Mouse (Mus musculus): ENCODE measurements around the gene Map1s.

Gene Map1s

DNA sequence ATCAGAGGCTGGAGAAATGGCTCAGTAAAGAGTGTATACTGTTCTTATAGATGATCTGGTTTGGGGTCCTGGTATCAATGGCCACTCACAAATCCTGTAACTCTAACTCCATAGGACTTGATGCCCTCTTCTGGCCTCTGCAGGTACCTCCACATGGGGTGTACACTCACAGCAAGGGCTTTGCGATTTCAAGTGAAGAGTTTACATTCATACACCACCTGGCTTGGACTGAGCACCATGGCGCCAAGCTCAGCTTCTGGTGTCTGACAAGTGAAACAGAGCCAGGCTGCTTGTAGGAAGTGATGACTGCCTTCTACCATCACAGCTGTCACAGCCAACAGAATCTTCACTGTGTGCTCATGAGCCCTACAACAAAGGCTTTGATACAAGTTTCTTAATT, 35.7 kb downstream of the Map1s start:
- DNase-seq (ENCODE audit: low read depth, low spot score): no peak

DNA sequence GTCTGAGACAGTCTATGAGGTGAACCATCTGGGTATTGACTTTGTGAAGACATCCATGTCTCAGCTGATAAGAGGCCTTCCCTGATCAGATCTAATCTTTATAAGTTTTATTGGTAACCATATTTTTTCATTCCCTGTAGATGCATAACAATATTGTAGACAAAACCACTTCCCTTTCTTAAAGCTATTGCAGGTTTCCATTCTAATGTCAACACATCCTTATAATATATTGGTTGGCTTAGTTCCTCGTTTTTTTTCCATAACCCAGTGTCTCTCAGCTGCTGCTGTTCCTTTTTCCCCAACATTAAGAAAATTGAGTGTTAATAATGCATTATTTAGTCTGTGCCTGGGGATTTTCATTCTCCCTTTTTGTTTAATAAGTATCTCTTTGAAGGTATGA, 37.5 kb downstream of the Map1s start:
- DNase-seq (ENCODE audit: low read depth, low spot score): no peak

DNA sequence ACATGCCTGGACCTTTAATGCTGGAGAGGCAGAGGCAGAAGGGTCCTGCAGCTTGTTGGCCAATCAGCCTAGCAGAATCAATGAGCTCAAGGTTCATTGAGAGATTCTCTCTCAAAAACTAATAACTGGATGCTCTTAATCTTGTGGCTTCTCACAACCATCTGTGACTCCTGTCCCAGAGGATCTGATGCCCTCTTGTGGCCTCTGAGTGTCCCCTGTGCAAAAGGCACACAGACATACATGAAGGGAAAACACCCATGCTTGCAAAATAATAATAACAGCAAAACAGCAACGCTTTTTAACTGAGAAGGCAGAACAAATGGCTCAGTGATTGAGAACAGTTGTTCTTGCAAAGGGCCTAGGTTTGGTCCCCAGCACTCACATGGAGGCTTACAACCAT, 44.1 kb downstream of the Map1s start:
- DNase-seq (ENCODE audit: low read depth, low spot score): no peak

DNA sequence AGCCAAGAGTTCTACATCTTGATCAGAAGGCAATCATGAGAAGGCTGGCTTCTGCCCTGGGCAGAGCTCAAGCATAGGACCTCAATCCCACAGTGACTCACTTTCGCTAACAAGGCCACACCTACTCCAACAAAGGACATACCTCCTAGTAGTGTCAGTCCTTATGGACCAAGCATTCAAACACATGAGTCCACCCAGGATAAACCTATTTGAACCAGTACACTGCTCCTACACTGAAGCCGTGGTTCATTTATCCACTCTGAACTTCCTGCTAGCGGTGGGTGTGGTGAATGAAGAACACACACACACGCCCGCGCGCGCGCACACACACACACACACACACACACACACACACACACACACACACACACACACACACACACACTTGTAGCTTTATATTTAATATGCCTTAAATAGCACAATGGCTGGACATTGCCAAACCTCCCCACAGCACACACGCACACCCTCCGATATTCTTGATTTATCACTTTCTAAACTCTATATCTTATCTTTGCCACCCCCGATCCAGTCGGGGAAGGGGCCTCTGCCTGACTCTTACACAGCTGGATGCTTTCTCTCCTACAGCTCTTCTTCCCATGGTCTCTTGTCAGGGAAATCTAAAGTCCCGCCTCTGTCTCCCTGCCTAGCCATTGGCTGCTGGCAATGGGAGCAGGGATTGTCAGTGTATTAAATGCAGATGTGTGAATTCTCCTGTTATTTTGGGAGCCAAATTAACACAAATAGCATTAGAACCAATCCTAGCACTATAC, 55.2 kb downstream of the Map1s start:
- DNase-seq (ENCODE audit: low read depth, low spot score): no peak

DNA sequence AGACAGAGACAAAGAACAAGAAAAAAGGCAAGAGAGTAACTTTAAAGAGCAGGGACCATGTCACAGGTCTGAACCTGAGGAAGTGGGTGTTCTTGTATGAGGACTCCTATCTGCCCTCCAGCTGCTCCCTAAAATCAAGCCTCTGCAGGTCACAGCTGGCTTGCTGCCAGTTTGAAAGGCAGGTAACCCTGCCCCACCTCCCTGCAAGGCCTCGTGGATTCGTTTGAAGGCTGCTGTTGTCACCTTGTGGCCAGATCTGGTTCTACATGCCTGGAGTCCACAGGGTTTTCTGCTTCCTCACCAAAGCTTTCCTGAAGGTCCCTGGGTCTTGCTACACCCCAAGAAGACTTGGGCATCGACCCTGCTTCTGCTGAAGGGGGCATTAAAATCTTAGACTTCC, 58.4 kb downstream of the Map1s start:
- peak; percentile 29 for DNase-seq (ENCODE audit: low read depth, low spot score)

DNA sequence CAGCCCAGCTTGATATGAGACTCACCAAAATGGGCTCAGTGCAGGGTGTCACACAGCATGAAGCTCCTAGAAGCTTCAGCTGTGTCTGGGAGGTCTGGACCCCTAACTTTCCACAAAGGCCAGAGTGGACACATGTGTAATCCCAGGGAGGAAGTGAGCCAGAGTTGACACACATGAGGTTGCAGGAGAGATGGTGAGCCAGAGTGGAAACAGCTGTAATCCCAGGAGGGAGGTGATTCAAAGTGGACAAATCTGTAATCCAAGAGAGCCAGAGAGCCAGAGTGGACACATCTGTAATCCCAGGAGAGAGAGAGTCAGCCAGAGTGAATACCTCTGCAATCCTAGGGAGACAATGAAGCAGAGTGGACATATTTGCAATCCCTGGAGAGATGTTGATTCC, 59.1 kb downstream of the Map1s start:
- no peak for DNase-seq (ENCODE audit: low read depth, low spot score)
